Mouse (Mus musculus) T-helper 2 cell (primary cell): ENCODE measurements around the gene Ss18l1.

ENCODE experiments used
- in situ Hi-C: fragments of 300-600 bp; cut with MboI, MseI; formaldehyde crosslinking; loops from one replicate; pipeline ENCODE4 v1.15.1; 2025; ENCODE audit warnings: high pct_unique_total_duplicates

The Ss18l1 gene

DNA sequence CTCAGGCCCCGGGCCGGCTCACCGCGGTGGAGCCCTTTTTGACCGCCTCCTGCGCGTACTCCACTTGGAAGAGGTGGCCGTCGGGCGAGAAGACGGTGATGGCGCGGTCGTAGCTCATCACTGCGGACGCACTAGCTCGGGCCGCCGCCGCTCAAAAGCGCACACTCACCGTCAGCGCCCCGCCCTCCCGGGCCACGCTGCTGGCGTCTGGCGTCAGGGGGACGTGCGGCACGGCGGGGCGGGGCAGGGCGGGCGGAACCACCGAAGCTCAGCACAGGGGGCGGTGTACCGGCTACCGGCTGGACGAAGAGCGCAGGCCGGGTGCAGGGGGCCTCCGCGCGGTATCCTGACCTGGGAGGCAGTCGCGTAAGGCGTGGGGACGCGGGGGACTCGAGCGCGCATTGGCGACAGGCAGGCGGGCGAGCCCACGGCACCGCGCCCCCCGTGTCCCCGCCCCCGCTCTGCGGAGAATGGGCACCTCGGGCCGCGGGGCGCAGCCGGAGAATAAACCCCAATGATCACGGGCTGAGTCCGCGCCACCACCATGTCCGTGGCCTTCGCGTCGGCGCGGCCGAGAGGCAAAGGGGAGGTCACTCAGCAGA is at the start of gene Ss18l1, which contains the start of gene Psma7:
TSS of gene Ss18l1 (plus strand) at position 254 of the 602 bp plus-strand sequence.
TSS of gene Psma7 (minus strand) at position 178 of the 602 bp plus-strand sequence.
- in situ Hi-C loops, result loop anchor here (5.0 kb wide), 1 partner anchor 75 kb away; the partner anchor contains the start of gene Osbpl2

DNA sequence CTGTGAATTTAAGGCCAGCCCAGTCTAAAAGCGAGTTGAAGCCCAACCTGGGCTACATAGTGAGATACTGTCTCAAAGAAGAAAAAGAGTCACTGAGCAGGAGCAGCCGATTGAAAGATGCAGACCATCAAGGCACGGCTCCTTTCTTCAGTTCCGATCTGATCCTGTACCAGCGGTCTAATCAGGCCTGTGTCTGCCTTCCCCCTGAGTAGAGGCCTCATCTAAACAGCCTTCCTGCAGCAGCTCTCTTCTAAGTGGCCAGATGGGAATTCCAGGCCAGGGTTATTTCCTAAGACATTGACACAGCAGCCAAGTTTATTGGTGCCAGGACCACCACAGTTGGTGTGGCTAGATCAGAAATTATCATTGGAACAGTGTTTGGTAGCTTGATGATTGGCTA is 49.2 kb upstream of the Ss18l1 start:
- in situ Hi-C loops, result no loop called here

DNA sequence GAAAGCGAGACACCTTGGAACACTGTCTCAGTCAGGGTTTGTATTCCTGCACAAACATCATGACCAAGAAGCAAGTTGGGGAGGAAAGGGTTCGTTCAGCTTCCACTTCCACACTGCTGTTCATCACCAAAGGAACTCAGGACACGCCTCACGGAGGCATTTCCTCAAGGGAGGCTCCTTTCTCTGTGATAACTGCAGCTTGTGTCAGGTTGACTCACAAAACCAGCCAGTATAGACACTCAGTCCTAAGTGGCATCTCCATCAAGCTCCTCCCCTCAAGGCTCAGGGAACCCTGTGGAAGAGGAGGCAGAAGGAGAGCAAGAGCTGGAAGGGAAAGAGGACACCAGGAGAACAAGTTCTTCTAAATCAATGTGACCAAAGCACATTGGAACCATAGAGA is 43.9 kb upstream of the Ss18l1 start:
- in situ Hi-C loops, result no loop called here

DNA sequence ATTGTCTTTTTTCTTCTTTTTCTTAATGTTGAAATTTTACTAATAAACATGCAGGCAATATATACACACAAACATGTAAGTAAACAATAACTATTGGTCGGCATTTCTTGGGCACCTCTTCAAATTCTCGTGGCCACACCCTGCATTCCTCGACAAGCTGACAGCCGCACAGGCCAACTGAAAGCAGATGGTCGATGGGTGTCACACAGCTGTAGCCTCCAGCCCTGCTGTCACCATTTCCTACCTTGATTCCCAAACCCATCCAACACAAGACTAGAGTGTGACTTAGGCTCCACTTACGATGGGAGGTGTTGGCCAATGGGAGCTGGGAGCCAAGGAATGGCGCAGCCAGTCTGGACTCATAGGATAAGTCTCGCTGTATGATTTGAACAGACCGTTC is 40.7 kb upstream of the Ss18l1 start:
- in situ Hi-C loops, result no loop called here

DNA sequence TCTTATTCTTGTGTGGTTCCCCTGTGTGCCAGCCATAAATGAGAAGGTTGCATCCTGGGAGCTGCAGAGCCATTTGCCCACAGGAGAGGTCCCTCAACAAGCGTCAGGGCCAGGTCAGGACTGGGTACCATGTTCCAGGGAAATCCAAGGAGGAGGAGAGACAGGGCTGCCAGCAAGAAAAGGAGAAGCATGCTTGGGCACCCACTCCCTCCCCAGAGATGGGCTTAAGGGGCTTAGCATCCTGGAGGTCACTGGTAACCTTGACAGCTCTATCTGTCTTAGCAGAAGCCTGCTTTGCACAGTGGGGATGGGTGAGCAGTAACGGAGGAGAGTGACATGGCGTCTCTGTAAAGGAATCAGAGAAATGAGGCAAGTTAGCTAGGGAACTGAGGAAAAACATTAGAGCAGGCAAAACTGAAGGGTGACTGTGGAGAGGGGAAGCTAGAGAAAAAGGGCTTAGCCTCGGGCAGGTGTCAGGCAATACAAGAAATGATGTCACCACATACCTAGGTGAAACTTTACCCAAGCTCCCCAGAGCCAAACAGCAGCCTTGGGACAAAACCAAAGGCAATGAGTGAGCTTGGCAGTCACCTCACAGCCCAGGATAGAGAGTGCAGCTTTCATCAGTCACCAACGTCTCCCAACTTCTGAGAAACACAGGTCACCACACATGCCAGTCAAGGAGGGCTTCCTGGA is 36.5 kb upstream of the Ss18l1 start:
- in situ Hi-C loops, result no loop called here

DNA sequence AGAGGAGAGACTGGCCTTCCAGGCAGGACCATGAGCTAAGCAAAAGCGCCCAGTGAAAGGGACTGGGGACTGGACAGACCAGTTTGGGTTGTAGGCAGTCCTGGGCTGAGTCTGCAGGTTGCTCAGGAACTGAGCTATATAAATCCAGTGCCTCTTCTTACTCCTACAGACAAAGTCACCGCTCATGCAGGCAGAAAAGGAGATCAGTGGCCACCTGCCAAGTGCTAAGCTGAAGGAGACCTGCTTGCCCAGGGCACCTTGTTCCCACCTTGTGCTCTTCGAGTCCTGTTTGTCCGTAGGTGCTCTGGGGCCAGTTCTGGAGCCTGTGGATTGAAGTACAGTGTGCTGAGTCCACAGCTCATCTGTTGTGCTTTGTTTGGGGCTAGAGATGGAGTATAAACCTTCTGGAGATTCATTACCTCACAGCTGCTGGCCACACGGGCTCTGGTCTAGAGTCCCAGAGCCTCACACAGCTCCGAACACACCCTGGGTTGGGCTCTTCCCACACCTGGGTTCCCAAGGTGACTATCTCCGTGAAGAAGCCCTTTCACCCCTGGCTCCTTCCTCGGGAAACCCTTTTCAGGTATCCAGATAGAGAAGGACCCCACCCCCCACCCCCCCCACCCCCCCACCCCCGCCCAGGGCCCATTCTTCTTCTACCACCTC is 35.8 kb upstream of the Ss18l1 start:
- in situ Hi-C loops, result no loop called here

DNA sequence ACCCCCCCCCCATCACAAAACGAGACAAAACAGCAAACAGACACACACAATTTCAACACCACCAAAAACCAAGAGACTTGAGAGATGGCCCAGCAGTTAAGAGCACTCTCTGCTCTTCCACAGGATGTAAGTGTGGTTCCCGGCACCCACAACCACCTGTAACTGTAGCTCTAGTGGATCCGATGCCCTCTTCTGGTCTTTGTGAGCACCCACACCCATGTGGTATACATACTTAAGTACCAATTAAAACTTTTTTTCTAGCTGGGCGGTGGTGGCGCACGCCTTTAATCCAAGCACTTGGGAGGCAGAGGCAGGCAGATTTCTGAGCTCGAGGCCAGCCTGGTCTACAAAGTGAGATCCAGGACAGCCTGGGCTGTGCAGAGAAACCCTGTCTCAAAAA is 31.6 kb upstream of the Ss18l1 start:
- in situ Hi-C loops, result no loop called here

DNA sequence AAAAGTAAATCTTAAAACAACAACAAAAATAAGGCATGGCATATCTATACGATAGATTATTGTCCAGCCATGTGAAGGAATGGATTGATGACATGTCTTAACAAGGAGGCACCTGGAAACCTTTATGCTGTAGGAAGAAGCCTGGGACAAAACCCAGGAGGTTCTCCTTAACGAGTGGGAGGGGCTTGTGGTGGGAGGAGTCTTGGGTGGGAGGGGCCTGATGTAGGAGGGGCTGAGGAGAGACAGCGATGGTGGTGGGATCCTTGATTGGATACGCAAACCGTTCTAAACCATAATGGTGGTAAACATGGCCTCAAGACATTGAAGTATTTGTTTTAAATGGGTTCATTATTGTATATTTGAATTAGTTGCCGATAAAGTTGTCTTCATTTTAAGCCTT is 30.9 kb upstream of the Ss18l1 start:
- in situ Hi-C loops, result no loop called here

DNA sequence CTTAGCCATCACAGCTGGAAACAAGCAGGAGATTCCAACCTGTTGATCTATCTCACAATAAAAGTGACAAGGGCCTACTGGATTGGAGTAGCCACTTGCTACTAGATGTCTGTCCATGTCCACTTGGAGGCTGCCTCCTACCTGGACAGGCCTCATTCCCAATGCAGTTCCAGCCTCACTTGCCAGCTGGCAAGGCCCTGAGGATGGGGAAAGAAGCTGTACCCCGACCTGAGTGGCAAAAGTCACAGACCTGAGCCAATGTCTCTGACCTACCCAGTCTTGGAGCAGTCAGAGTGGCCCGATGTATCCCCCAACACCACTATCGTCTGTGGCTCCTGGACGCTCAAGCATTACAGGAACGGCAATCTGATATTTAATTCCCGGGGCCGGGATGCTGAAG is 28.6 kb upstream of the Ss18l1 start:
- in situ Hi-C loops, result no loop called here

DNA sequence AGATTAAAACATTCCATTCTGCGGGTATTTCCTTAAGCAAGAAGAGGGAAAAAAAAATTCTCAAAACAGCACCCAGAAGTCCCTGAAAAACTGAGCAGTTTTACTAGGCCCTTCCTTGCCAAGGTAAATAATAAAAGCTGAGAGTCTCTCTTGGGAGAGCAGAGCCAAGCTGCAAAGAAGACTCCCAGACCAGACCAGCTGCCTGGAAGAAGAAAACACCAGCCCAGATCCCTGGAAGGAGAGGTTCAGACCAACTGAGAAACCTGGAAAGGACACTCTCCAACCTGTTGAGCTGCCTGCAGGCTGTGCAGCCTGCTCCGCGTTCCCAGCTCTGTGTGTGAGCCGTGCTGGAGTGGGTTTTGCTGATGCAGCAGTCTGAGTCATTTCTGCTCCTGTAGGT is 24.7 kb upstream of the Ss18l1 start:
- in situ Hi-C loops, result no loop called here

DNA sequence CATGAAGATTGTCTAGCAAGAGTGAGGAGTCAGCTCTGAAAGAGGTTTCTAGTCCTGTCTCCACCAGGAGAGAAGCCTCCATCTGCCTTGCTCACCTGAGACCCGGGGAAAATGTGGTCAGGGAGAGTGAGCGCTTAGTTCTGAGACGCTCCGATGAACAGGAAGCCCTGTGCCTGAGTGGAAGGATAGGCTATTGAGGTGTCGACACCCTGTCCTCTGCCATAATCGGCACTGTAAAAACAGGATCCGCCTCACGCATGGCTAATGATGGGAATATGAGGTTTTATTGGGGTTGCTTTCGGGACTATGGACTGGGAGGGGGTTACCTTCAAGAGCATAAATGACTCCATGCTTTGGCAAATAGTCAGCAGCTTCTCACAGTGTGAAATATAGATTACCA is 23.7 kb upstream of the Ss18l1 start:
- in situ Hi-C loops, result no loop called here

DNA sequence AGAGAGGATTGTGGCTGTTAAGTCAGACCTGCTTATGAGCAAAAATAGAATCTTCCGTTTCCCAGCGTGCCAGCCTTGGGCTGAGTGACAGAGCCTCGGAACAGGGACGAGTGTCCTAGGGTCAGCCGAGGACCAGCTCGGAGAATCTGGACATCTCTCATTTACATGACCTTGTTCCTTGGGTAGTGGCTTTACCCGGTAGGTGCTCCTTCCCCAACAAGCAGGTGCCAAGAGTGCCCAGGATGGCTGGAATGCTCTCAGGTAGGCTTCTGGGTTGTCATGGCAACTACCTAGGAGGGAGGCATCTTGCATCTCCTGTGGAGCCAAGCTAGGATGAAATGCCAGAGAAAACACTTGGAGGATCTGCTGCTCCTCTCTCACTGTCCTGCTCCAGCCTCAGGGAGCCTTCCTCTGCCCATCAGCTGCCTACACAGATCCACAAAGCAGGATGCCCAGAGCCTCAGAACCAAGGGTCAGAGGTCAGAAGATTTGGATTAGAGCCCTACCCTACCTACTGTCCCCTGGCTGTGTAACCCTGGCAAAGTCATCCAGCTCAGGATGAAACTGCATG is 22.1 kb upstream of the Ss18l1 start:
- in situ Hi-C loops, result no loop called here

DNA sequence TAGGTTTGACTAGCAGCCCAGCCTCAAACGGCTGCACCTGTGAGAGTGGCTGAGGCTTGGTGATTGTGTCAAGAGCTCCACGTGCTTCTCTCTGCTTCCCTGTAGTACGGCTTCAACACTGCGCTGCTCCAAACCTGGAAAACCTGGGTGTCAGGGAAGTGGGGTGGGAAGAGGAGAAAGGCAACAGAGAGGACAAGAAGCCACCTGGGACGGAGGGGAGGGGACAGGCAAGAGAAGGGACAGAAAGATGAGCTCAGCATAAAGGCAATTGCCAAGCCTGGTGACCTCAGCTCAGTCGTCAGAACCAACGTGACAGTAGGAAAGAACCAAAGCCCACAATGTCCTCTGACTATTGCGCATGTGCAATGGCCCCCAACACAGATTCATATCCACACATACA is 21.4 kb upstream of the Ss18l1 start:
- in situ Hi-C loops, result no loop called here

DNA sequence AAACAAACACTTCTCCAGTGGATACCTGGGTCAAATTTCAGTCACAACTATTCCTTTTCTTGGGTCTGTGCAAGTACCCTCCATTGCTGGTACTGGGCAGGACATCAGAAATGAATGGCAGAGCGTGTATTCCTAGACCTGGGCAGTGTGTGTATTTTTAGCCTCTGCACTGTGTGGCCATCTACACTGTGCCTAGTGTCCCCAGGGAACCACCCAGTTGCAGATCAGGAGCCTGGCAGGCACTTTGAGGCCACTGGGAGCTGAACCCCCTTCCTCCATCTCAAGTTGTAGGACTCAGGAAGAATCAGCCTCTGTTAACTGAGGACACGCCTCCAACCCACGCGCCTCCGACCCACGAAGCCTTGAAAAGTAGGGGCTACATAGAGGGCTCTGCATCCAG is 19.6 kb upstream of the Ss18l1 start:
- in situ Hi-C loops, result no loop called here

DNA sequence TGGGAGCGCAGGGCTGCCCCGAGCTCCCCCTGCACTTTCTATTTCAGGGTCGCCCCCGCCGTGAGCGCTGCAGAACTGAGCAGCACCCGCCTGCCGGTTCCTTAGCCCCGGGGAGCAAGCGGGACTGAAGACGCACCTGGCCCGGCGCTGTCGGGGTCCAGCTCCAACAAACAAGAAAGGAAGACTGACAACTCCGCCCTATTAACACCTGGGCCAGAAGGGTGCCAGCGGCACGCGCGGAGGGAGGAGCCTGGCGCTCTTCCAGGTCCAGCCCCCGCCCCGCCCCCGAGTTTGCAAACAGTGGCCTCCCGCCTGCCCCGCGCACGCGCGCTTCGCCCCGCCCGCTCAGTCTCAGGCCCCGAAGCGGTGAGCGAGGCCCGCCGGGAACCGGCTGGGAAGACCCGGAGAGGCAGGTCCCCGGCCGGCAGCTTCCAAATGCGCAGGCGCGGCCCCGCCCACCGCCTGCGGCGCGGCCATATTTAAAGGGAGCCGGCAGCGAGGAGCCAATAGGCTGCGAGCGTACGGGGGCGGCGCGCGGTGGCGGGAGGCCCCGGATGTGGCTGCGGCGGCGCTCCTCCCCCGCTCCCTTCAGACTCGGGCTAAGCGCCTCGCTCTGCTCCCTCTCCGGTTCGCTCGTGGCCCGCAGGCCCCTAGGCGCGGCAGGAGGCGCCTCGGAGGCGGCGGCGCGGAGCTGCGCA is 17.8 kb upstream of the Ss18l1 start, which contains the start of gene Lsm14b:
TSS of gene Lsm14b (plus strand) at position 587 of the 698 bp plus-strand sequence.
- in situ Hi-C loops, result loop anchor here (5.0 kb wide), 1 partner anchor 48 kb away; the partner anchor contains the start of gene Mtg2

DNA sequence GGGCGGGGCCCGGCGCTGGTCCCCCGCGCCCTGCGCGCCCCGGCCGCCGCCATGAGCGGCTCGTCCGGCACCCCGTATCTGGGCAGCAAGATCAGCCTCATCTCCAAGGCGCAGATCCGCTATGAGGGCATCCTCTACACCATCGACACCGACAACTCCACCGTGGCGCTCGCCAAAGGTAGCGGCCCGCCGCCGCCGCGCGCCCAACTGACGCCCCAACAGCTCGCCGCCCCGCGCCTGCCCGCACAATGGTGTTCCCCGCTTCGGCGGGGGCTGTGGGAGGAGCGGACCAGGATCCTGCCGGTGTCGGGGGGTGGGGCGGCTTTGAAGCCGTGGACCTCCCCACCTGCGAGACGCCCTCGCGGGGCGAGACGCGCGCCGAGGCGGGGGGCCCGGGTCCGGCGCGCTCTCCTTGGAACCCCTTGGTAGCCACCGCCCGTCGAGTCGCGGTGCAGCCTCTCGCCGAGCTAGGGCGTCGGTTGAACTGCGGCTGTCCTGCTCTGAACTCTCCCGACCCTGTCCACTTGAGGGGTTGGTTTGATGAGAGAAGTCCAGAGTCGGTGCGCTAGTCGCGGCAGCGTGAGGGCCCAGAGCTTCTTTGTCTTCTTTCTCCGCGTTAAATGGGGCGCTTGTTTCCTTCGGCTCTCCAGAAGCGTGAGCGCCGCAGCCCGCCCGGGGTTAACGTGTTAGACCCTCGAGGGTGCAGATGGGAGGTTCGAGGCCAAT is 17.0 kb upstream of the Ss18l1 start:
- in situ Hi-C loops, result loop anchor here (5.0 kb wide), 1 partner anchor 47 kb away; the partner anchor contains the start of gene Mtg2

DNA sequence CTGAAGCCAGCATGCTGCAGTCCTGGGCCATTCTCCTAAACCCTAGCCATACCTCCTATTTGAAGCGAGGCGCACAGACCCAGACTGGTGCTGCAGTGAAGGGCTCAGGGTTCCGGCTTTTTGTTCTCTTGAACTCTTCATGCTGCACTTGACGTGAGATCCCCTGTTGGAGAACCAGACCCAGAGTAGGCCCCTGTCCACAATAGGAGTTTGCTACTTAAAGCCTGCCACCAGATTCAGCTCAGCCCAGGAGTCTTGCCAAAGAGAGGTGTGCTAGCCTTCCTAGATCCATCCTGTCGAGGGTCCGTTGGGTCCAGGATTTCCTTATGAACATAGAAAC is 16.5 kb upstream of the Ss18l1 start:
- in situ Hi-C loops, result loop anchor here (5.0 kb wide), 1 partner anchor 46 kb away; the partner anchor contains the start of gene Mtg2

DNA sequence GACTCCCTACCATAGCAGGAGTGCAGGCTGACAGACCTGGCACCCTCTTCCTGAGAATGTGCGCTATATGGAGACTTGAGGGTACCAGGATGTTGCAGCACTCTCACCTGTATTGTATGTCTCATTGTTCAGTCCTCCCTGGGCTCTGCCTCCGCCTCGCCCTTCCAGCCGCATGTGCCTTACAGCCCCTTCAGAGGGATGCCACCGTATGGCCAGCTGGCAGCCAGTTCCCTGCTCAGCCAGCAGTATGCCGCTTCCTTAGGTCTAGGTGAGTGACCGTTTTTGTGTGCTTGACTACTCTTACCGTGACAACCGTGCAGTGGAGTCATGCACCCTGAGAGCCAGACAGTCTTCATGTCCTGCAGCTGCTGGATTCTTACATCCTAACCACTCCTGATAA is 14.5 kb upstream of the Ss18l1 start:
- in situ Hi-C loops, result loop anchor here (5.0 kb wide), 1 partner anchor 45 kb away; the partner anchor contains the start of gene Mtg2

DNA sequence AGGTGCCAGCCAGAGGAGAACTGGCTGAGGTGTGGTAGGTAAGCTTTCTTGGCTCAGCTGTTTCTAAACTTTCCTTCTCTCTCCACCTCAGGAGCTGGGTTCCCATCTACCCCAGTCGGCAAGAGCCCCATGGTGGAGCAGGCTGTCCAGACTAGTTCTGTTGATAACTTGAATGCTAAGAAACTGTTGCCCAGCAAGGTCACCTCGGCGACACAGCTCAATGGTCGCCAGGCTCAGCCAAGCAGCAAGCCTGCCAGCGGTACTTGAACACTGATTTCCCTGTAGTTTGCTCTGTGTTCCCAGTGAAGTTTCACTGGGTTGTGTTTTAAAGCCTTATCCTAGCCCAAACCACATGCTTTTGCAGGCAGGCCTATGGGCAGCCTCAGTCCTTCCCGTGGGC is 11.0 kb upstream of the Ss18l1 start:
- in situ Hi-C loops, result no loop called here

DNA sequence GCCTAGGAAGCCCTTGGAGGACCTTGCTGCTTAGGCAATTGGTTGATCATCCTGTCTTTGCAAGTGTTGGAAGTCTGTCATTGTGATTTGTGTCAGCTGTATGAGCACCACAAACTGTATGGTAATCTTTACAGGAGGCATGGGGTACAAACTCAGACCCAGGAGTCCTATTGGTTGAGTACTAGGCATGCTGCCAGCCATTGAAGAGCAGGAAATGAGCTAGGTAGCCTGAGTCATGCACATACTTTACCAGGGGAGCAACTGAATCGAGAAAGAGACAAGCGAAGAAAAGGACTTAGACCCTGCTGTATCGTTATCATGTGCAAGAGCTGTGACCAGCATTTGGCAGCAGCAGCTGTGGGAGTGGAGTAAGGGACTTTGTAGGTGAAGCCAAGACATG is 9.4 kb upstream of the Ss18l1 start:
- in situ Hi-C loops, result no loop called here

DNA sequence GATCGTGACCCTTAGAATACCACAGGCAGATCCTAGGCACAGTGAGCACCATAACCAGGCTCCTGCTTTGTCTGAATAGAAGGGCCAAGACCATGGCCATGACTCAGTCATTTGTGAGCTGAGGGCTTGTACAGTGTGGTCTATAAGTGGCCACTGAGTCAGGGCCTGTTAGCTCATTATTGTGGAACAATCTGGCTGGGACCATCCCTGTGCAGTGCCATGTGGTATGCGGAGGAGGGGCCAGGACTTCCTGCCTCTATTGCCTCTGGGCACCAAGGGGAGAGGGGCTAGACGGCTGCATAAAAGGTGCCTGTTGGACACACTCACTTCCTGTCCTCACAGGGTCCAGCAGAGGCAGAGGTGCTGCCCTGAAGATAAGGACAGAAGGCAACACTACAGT is 8.4 kb upstream of the Ss18l1 start:
- in situ Hi-C loops, result no loop called here
